Mouse (Mus musculus) lung, postnatal 0 days (tissue): ENCODE data around the gene Mpzl2.

Experiments
- CTCF ChIP-seq: IDR thresholded peaks from 2 replicates; pipeline ENCODE4 v1.5.1; 2016; ENCODE audit warnings: antibody characterized with exemption, mild to moderate bottlenecking
- EP300 ChIP-seq: IDR thresholded peaks from 2 replicates; pipeline ENCODE4 v1.6.1; 2016; ENCODE audit warnings: antibody characterized with exemption, mild to moderate bottlenecking, control low read depth

- TF ChIP-seq CTCF = no peak
- no peak for TF ChIP-seq EP300
These were observed 29.1 kb upstream of the Mpzl2 start for GRCm38 (mm10) chr9:45010461-45010860.
